Mouse (Mus musculus) myocyte (in vitro differentiated cells): Measurements from ENCODE around the gene Eepd1. TPM values are rescaled to one million over a fixed set of nuclear protein-coding genes. Genes with fewer than 3 reads are reported as not detected.

Experiments used
- H3K27me3 ChIP-seq: one replicate; pipeline ENCODE4 v1.6.1; 2011; ENCODE audit not compliant: control insufficient read depth, insufficient read depth, insufficient read length
- H3K36me3 ChIP-seq: one replicate; pipeline ENCODE4 v1.6.1; 2011; ENCODE audit not compliant: control insufficient read depth, insufficient read depth
- H3K4me2 ChIP-seq: one replicate; pipeline ENCODE4 v1.6.1; 2011; ENCODE audit warnings: low read depth, control low read depth
- H3K4me3 ChIP-seq: one replicate; pipeline ENCODE4 v1.5.1; 2011; ENCODE audit warnings: mild to moderate bottlenecking, control low read depth, moderate library complexity
- H3K79me2 ChIP-seq: one replicate; pipeline ENCODE4 v1.6.1; 2011; ENCODE audit not compliant: control insufficient read depth, insufficient read depth
- H3ac ChIP-seq: one replicate; pipeline ENCODE4 v1.6.1; 2011; ENCODE audit not compliant: control insufficient read depth, insufficient read length
- CEBPB ChIP-seq: IDR thresholded peaks from 2 replicates; pipeline ENCODE4 v1.6.1; 2011; ENCODE audit warnings: mild to moderate bottlenecking, moderate library complexity; ENCODE audit not compliant: poor library complexity, insufficient read depth, severe bottlenecking
- E2F4 ChIP-seq: IDR thresholded peaks from one replicate; pipeline ENCODE4 v1.6.1; 2011; ENCODE audit warnings: mild to moderate bottlenecking, control low read depth, moderate library complexity; ENCODE audit not compliant: insufficient read depth
- MAX ChIP-seq: IDR thresholded peaks from one replicate; pipeline ENCODE4 v1.6.1; 2011; ENCODE audit warnings: low read depth, mild to moderate bottlenecking, control low read depth
- MYOD1 ChIP-seq, 3 experiments: IDR thresholded peaks; one replicate each; pipeline ENCODE4 v1.6.1; 2011; ENCODE audit warnings: control low read depth in 2 of 3, low read depth in 2 of 3, mild to moderate bottlenecking in 2 of 3, moderate library complexity in 1 of 3; ENCODE audit not compliant: insufficient read length in 2 of 3, control insufficient read depth in 1 of 3
- MYOG ChIP-seq, 3 experiments: IDR thresholded peaks; one replicate each; pipeline ENCODE4 v1.6.1; 2011; ENCODE audit warnings: control low read depth in 2 of 3, low read depth in 2 of 3, mild to moderate bottlenecking in 2 of 3; ENCODE audit not compliant: insufficient read length in 2 of 3, control insufficient read depth in 1 of 3, insufficient read depth in 1 of 3
- POLR2A ChIP-seq: IDR thresholded peaks from one replicate; pipeline ENCODE4 v1.6.1; 2011; ENCODE audit warnings: low read depth, mild to moderate bottlenecking, control low read depth, moderate library complexity; ENCODE audit not compliant: insufficient read length
- POLR2AphosphoS2 ChIP-seq: IDR thresholded peaks from one replicate; pipeline ENCODE4 v1.6.1; 2011; ENCODE audit warnings: low read depth, control low read depth; ENCODE audit not compliant: insufficient read length
- REST ChIP-seq: IDR thresholded peaks from one replicate; pipeline ENCODE4 v1.6.1; 2011; ENCODE audit warnings: mild to moderate bottlenecking, control low read depth, moderate library complexity; ENCODE audit not compliant: insufficient read depth, insufficient read length
- SRF ChIP-seq: IDR thresholded peaks from one replicate; pipeline ENCODE4 v1.6.1; 2011; ENCODE audit warnings: low read depth; ENCODE audit not compliant: control insufficient read depth, insufficient read length
- TCF12 ChIP-seq: IDR thresholded peaks from one replicate; pipeline ENCODE4 v1.6.1; 2011; ENCODE audit warnings: mild to moderate bottlenecking, control low read depth; ENCODE audit not compliant: poor library complexity, insufficient read depth, severe bottlenecking
- TCF3 ChIP-seq: IDR thresholded peaks from one replicate; pipeline ENCODE4 v1.6.1; 2011; ENCODE audit warnings: low read depth, control low read depth; ENCODE audit not compliant: insufficient read length
- USF1 ChIP-seq: IDR thresholded peaks from one replicate; pipeline ENCODE4 v1.6.1; 2011; ENCODE audit warnings: low read depth, mild to moderate bottlenecking, control low read depth, moderate library complexity
- polyA plus RNA-seq: library from polyadenylated mRNA; unstranded; fragments of >200 nt; fragmentation: generic; extraction: Trizol; gene quantifications from one replicate; pipeline ENCODE4 v1.2.1, GENCODE M21; 2012; ENCODE audit warnings: missing spikeins

The Eepd1 gene
- polyA plus RNA-seq, 1 experiment: 6.7 TPM

- no peaks in the 10 kb centered on the region for H3K27me3 ChIP-seq
- TF ChIP-seq CEBPB (no peak), MAX (no peak)
Measured at GRCm38 (mm10) chr9:25567071-25567470, 85.7 kb downstream of the Eepd1 start.

GRCm38 (mm10) chr9:25568783-25569182 lies 87.4 kb downstream of the Eepd1 start:
- Histone ChIP-seq H3K79me2 (no peaks in the 10 kb centered on the region), H3ac (no peak overlapping the region), H3K4me2 (no peak overlapping the region), H3K27me3 (no peaks in the 10 kb centered on the region), H3K36me3 (no peaks in the 10 kb centered on the region), H3K4me3 (no peak overlapping the region)
- TF ChIP-seq POLR2A (no peak), E2F4 (no peak), CEBPB (no peak), REST (no peak), MAX (no peak), TCF12 (no peak), SRF (no peak), MYOD1 (IDR thresholded peaks at IDR 0.05; ENCODE audit: control insufficient read depth in 1 of 3, insufficient read length in 2 of 3, low read depth in 2 of 3) (no peak), MYOG (IDR thresholded peaks at IDR 0.05; ENCODE audit: control insufficient read depth in 1 of 3, insufficient read depth in 1 of 3, insufficient read length in 2 of 3, low read depth in 2 of 3) (no peak), USF1 (no peak), POLR2AphosphoS2 (no peak), TCF3 (no peak)

More at GRCm38 (mm10) chr9:25567071-25567470, 85.7 kb downstream of the Eepd1 start:
- Histone ChIP-seq H3K36me3 (no peaks in the 10 kb centered on the region), H3K4me3 (no peak overlapping the region), H3K79me2 (no peaks in the 10 kb centered on the region), H3ac (no peak overlapping the region), H3K4me2 (no peak overlapping the region)

DNA sequence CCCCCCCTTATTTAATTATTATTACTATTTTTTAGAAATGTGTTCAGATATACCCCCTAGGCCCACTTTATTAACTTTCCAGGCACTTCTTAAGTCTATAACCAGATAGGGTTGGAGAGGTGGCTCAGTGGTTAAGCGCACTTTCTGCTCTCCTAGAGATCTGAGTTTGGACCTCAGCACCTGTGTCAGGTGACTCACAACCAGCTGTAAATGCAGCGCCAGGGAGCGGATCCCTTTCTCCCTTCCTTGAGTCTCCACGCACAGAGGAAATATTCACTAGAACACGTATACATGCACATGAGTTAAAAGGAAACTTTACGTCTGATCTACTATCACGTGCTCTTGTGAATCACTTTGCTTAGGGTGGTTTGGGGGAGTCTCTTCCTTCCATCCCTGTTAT lies 88.7 kb downstream of the Eepd1 start:
- Histone ChIP-seq H3ac (no peak overlapping the region), H3K79me2 (no peaks in the 10 kb centered on the region), H3K4me2 (no peak overlapping the region), H3K36me3 (no peaks in the 10 kb centered on the region), H3K27me3 (no peaks in the 10 kb centered on the region), H3K4me3 (no peak overlapping the region)
- no peak for TF ChIP-seq MYOD1 (IDR thresholded peaks at IDR 0.05; ENCODE audit: control insufficient read depth in 1 of 3, insufficient read length in 2 of 3, low read depth in 2 of 3)
- TF ChIP-seq CEBPB: no peak

DNA sequence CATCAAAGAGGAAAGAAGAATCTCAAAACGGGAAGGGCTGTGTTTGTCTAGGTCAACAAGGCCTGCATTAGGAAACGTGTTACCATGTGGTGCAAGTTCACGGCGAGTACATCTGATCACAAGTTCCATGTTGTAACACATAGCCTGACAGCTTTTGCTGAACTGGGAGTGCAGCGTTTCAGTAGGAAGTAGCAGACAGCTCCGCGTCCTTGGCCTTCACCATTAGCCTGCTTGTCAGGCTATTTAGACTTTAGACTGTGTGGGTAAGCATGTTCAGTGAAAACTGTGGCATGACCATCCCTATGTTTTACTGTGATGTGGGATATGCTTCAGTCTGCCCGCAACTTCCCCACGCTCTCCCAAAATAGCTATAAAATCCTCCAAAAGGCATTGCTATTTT lies 89.1 kb downstream of the Eepd1 start:
- no peak for TF ChIP-seq E2F4
- TF ChIP-seq TCF3: no peak
- no peak for TF ChIP-seq POLR2AphosphoS2
- no peaks in the 10 kb centered on the region for H3K36me3 ChIP-seq
- H3ac ChIP-seq: no peak overlapping the region
- H3K4me3 ChIP-seq: no peak overlapping the region
- H3K27me3 ChIP-seq: no peaks in the 10 kb centered on the region
- H3K4me2 ChIP-seq: no peak overlapping the region
- H3K79me2 ChIP-seq: no peaks in the 10 kb centered on the region

DNA sequence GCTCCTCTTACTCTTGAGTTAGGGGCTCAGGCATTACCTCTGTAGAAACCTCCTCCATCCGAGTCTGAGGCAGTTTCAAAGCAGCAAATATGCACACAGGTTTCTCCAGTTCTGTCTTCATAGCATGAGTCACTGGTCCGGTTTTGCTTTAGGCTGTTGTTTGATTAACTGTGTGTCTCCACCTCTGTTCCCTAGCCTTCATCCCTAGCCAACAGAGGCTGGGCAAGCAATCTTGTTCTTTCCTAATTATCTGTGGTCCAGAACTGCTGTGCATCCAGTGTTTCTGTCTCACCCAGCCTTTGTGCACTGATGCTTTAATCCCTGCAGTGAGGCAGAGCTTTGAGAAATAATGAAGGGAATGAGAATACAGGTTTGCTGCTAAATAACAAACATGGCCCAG lies 90.0 kb downstream of the Eepd1 start:
- Histone ChIP-seq H3K36me3 (no peaks in the 10 kb centered on the region), H3K4me2 (no peak overlapping the region), H3K27me3 (no peaks in the 10 kb centered on the region), H3K4me3 (no peak overlapping the region), H3K79me2 (no peaks in the 10 kb centered on the region), H3ac (no peak overlapping the region)
- TF ChIP-seq CEBPB: no peak
- TF ChIP-seq MYOD1 (IDR thresholded peaks at IDR 0.05; ENCODE audit: control insufficient read depth in 1 of 3, insufficient read length in 2 of 3, low read depth in 2 of 3): no peak
- no peak for TF ChIP-seq USF1
- TF ChIP-seq MAX: no peak
- TF ChIP-seq SRF: no peak
- TF ChIP-seq REST: no peak
- no peak for TF ChIP-seq POLR2AphosphoS2
- TF ChIP-seq E2F4: no peak

GRCm38 (mm10) chr9:25573753-25574152 lies 92.4 kb downstream of the Eepd1 start:
- no peaks in the 10 kb centered on the region for H3K36me3 ChIP-seq
- no peaks in the 10 kb centered on the region for H3K79me2 ChIP-seq
- H3K4me2 ChIP-seq: no peak overlapping the region
- no peaks in the 10 kb centered on the region for H3K27me3 ChIP-seq
- TF ChIP-seq MYOG (IDR thresholded peaks at IDR 0.05; ENCODE audit: control insufficient read depth in 1 of 3, insufficient read depth in 1 of 3, insufficient read length in 2 of 3, low read depth in 2 of 3) (no peak), USF1 (no peak), MYOD1 (IDR thresholded peaks at IDR 0.05; ENCODE audit: control insufficient read depth in 1 of 3, insufficient read length in 2 of 3, low read depth in 2 of 3) (no peak), CEBPB (no peak), E2F4 (no peak), POLR2AphosphoS2 (no peak), TCF12 (no peak), SRF (no peak), REST (no peak), MAX (no peak)
- no peak overlapping the region for H3K4me3 ChIP-seq
- H3ac ChIP-seq: no peak overlapping the region
